Mouse (Mus musculus): Measurements from ENCODE around the gene Asic5. TPM values are rescaled to one million over a fixed set of nuclear protein-coding genes. Genes with fewer than 3 reads are reported as not detected.
A peak's percentile ranks its signal among the peaks of the same experiment; 100 is the strongest.

Gene Asic5
- total RNA-seq (2017): not detected in 2 replicates

DNA sequence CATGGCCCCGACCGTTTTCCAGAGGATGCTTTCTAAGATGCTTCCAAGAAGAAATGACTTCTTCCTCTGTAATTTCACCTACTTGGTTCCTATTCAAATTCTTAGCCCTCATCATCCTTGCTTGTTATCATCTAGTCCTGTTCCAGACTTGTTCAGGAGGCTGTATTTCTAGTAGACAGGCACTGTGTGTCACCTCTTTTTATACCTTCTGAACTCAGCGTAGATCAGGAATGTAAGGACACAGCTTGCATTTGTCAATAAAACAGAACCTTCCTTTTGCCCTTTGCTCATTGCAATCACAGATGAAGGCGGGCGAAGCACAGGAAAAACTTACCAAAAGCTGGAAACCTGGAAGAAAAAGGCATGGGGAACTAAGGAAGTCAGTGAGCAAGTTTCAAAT lies at the start of gene Asic5:
TSS of gene Asic5 (plus strand) at position 301 of the 400 bp plus-strand sequence.
- ATAC-seq (replicated peaks in 1 of 2; ENCODE audit: insufficient read depth in 1 of 2, low FRiP score in 2 of 2, low TSS enrichment in 1 of 2, low read depth in 1 of 2, poor library complexity in 2 of 2, severe bottlenecking in 2 of 2): no peak

- ATAC-seq (replicated peaks in 1 of 2; ENCODE audit: insufficient read depth in 1 of 2, low FRiP score in 2 of 2, low TSS enrichment in 1 of 2, low read depth in 1 of 2, poor library complexity in 2 of 2, severe bottlenecking in 2 of 2): 0 out of 4 replicates have a peak, but pooled peaks of 1 of the 2 experiments have one; percentile 40
Observed at GRCm38 (mm10) chr3:81933348-81933747, 48.7 kb upstream of the Asic5 start.

GRCm38 (mm10) chr3:81938924-81939323 lies 43.2 kb upstream of the Asic5 start:
- ATAC-seq (replicated peaks in 1 of 2; ENCODE audit: insufficient read depth in 1 of 2, low FRiP score in 2 of 2, low TSS enrichment in 1 of 2, low read depth in 1 of 2, poor library complexity in 2 of 2, severe bottlenecking in 2 of 2): no peak

- ATAC-seq (replicated peaks in 1 of 2; ENCODE audit: insufficient read depth in 1 of 2, low FRiP score in 2 of 2, low TSS enrichment in 1 of 2, low read depth in 1 of 2, poor library complexity in 2 of 2, severe bottlenecking in 2 of 2): no peak
Observed at GRCm38 (mm10) chr3:81942341-81942740, 39.7 kb upstream of the Asic5 start.

DNA sequence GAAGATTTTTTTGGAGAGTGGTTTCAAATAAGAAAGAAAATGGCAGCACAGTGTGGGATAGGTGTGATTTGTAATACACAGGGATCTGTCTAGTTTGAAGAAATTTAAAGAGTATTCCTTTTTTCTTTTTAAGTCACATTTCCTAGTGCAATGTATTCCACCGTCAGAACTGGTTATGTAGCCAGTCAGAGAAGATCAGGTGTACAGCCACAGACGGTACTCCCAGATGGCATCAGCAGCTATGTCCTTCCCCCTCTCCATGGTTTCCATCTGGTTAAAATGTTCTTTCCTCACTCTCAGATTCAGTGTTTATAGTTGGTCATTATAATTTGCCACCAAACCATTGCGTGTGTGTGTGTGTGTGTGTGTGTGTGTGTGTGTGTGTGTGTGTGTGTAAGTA lies 39.0 kb upstream of the Asic5 start:
- ATAC-seq (replicated peaks in 1 of 2; ENCODE audit: insufficient read depth in 1 of 2, low FRiP score in 2 of 2, low TSS enrichment in 1 of 2, low read depth in 1 of 2, poor library complexity in 2 of 2, severe bottlenecking in 2 of 2): no peak

GRCm38 (mm10) chr3:81944851-81945393 lies 37.2 kb upstream of the Asic5 start:
- no peak for ATAC-seq (replicated peaks in 1 of 2; ENCODE audit: insufficient read depth in 1 of 2, low FRiP score in 2 of 2, low TSS enrichment in 1 of 2, low read depth in 1 of 2, poor library complexity in 2 of 2, severe bottlenecking in 2 of 2)

GRCm38 (mm10) chr3:81949048-81949447 lies 33.0 kb upstream of the Asic5 start:
- ATAC-seq (replicated peaks in 1 of 2; ENCODE audit: insufficient read depth in 1 of 2, low FRiP score in 2 of 2, low TSS enrichment in 1 of 2, low read depth in 1 of 2, poor library complexity in 2 of 2, severe bottlenecking in 2 of 2): no peak

- no peak for ATAC-seq (replicated peaks in 1 of 2; ENCODE audit: insufficient read depth in 1 of 2, low FRiP score in 2 of 2, low TSS enrichment in 1 of 2, low read depth in 1 of 2, poor library complexity in 2 of 2, severe bottlenecking in 2 of 2)
Observed at GRCm38 (mm10) chr3:81951785-81952184, 30.3 kb upstream of the Asic5 start.

- ATAC-seq (replicated peaks in 1 of 2; ENCODE audit: insufficient read depth in 1 of 2, low FRiP score in 2 of 2, low TSS enrichment in 1 of 2, low read depth in 1 of 2, poor library complexity in 2 of 2, severe bottlenecking in 2 of 2): no peak
Observed at GRCm38 (mm10) chr3:81957484-81957883, 24.6 kb upstream of the Asic5 start.

DNA sequence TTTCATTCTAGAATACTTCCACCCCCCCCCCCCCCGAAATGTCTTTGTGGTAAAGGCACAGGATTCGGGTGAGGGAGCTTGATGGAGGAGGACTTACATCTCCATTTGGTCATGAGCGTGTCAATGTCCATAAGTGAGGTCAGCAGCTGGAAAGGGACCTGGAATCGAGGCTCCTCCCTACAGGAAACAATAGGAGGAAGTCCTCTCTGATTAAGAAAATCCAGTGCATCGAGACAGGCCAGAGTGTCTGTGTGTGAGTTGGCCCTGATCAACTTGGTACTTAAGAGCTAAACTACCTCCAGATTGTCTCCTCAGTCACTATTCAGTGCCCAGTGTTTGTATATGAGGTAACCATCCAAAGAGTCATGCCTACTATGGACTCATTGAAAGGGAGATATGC lies 20.8 kb upstream of the Asic5 start:
- ATAC-seq (replicated peaks in 1 of 2; ENCODE audit: insufficient read depth in 1 of 2, low FRiP score in 2 of 2, low TSS enrichment in 1 of 2, low read depth in 1 of 2, poor library complexity in 2 of 2, severe bottlenecking in 2 of 2): no peak

DNA sequence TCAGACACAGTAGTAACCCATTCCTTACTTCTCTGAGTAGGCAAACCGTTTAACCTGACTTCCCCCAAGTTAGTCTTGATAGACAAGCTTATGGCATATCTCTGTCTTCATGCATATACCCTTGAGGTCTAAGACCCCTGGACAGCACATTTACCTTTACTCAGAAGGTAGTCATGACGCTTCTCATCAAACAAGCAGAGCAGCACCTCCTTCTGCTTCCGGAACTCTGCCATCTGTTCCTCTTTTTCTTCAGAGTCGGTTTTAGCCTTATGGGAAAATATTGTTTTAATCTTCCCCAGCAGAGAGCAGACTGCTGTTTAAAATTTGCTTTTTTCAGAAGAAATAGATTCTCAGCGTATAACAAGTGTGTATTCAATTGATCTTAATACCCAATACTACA lies 18.3 kb upstream of the Asic5 start:
- peak; percentile 77 to 85 for ATAC-seq (replicated peaks in 1 of 2; ENCODE audit: insufficient read depth in 1 of 2, low FRiP score in 2 of 2, low TSS enrichment in 1 of 2, low read depth in 1 of 2, poor library complexity in 2 of 2, severe bottlenecking in 2 of 2)

DNA sequence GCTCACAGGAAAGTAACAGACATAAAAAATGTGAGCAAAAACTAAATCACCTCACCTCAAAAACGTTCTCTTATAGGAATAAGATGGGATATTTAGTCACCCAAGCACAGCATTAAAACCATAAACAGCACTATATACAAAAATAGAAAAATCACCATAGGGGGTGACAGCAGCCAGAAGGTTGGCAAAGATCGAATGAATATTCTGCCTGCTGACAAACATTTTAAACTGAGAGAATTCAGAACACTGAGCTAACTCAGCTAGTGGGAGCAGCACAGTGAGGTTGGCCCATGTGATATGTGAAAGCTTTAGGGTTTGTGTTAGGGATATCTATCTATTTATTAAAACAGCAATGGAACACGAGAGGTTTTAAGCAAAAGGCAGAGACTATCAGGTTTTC lies 17.5 kb upstream of the Asic5 start:
- ATAC-seq (replicated peaks in 1 of 2; ENCODE audit: insufficient read depth in 1 of 2, low FRiP score in 2 of 2, low TSS enrichment in 1 of 2, low read depth in 1 of 2, poor library complexity in 2 of 2, severe bottlenecking in 2 of 2): no peak

GRCm38 (mm10) chr3:81975607-81976006 lies 6.5 kb upstream of the Asic5 start:
- no peak for ATAC-seq (replicated peaks in 1 of 2; ENCODE audit: insufficient read depth in 1 of 2, low FRiP score in 2 of 2, low TSS enrichment in 1 of 2, low read depth in 1 of 2, poor library complexity in 2 of 2, severe bottlenecking in 2 of 2)

DNA sequence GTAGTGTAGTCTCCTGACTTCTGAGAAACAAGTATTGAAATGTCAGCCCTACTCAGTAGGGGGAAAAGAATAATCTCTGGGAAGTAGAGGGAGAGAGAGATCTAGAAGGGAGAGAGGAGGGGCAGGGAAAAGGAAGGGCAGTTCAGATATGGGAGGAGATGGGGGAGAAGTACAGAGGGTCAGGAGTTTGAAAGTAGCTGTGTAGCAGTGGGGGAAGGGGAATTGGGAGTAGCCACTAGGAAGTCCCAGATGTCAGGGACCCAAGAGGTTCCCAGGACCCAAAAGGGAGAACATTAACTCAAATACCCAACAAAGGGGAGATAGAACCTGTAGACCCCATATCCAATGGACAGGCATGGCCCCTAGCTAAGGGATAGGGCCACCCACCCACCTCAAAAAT lies 6.0 kb upstream of the Asic5 start, which contains the start of gene Tdo2:
TSS of gene Tdo2 (minus strand) at position 101 of the 400 bp plus-strand sequence.
- no peak for ATAC-seq (replicated peaks in 1 of 2; ENCODE audit: insufficient read depth in 1 of 2, low FRiP score in 2 of 2, low TSS enrichment in 1 of 2, low read depth in 1 of 2, poor library complexity in 2 of 2, severe bottlenecking in 2 of 2)

- ATAC-seq (replicated peaks in 1 of 2; ENCODE audit: insufficient read depth in 1 of 2, low FRiP score in 2 of 2, low TSS enrichment in 1 of 2, low read depth in 1 of 2, poor library complexity in 2 of 2, severe bottlenecking in 2 of 2): no peak
Observed at GRCm38 (mm10) chr3:81981576-81981975, 514 bp upstream of the Asic5 start.

GRCm38 (mm10) chr3:81983120-81983895 lies 1.2 kb downstream of the Asic5 start:
- peak in 1 of 2 experiments; percentile 12; a peak in 1 of 4 replicates for ATAC-seq (replicated peaks in 1 of 2; ENCODE audit: insufficient read depth in 1 of 2, low FRiP score in 2 of 2, low TSS enrichment in 1 of 2, low read depth in 1 of 2, poor library complexity in 2 of 2, severe bottlenecking in 2 of 2)

DNA sequence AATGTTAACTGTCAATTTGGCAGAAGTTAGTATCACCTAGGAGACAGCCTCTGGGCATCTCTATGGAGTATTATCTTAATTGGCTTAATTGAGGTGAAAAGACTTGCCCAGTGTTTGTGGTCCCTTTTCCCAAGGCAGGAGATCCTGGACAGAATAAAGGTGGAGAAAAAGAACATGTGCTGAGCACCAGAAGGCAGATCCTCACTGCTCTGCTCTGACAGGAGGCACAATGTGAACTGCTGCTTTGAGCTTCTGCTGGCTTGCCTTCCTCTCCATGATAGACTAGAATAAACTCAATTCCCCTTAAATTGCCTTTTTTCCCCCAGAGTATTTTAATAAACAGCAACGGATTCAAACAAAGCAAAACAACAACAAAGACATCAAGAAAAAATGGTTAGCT lies 3.0 kb downstream of the Asic5 start:
- no peak for ATAC-seq (replicated peaks in 1 of 2; ENCODE audit: insufficient read depth in 1 of 2, low FRiP score in 2 of 2, low TSS enrichment in 1 of 2, low read depth in 1 of 2, poor library complexity in 2 of 2, severe bottlenecking in 2 of 2)

DNA sequence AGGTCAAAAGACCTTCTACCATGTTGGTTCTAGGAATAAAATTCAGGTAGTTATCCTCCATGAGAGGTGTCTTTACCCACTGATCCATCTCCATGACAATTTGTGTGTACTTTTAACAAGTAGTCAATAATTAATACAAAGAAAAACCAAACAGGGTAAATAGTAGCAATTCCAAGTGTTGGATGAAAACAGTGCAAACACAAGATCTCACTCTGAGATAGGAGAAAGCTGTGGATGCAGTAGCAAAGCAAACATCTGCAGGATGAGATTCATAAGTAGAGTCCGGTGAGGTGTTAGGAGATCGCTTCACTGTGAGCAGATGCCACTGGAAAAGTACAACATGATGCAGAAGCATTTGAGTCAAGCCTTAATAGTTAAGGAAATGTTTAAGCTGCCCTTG lies 4.0 kb downstream of the Asic5 start:
- ATAC-seq (replicated peaks in 1 of 2; ENCODE audit: insufficient read depth in 1 of 2, low FRiP score in 2 of 2, low TSS enrichment in 1 of 2, low read depth in 1 of 2, poor library complexity in 2 of 2, severe bottlenecking in 2 of 2): no peak

- ATAC-seq (replicated peaks in 1 of 2; ENCODE audit: insufficient read depth in 1 of 2, low FRiP score in 2 of 2, low TSS enrichment in 1 of 2, low read depth in 1 of 2, poor library complexity in 2 of 2, severe bottlenecking in 2 of 2): no peak
Observed at GRCm38 (mm10) chr3:81987628-81988027, 5.5 kb downstream of the Asic5 start.
